Mouse (Mus musculus) myocyte (in vitro differentiated cells): Measurements from ENCODE around the gene Dnajc1. TPM values are rescaled to one million over a fixed set of nuclear protein-coding genes. Genes with fewer than 3 reads are reported as not detected.

Source experiments
- H3K27me3 ChIP-seq: one replicate; pipeline ENCODE4 v1.6.1; 2011; ENCODE audit not compliant: control insufficient read depth, insufficient read depth, insufficient read length
- H3K36me3 ChIP-seq: one replicate; pipeline ENCODE4 v1.6.1; 2011; ENCODE audit not compliant: control insufficient read depth, insufficient read depth
- H3K4me2 ChIP-seq: one replicate; pipeline ENCODE4 v1.6.1; 2011; ENCODE audit warnings: low read depth, control low read depth
- H3K4me3 ChIP-seq: one replicate; pipeline ENCODE4 v1.5.1; 2011; ENCODE audit warnings: mild to moderate bottlenecking, control low read depth, moderate library complexity
- H3K79me2 ChIP-seq: one replicate; pipeline ENCODE4 v1.6.1; 2011; ENCODE audit not compliant: control insufficient read depth, insufficient read depth
- H3ac ChIP-seq: one replicate; pipeline ENCODE4 v1.6.1; 2011; ENCODE audit not compliant: control insufficient read depth, insufficient read length
- CEBPB ChIP-seq: IDR thresholded peaks from 2 replicates; pipeline ENCODE4 v1.6.1; 2011; ENCODE audit warnings: mild to moderate bottlenecking, moderate library complexity; ENCODE audit not compliant: poor library complexity, insufficient read depth, severe bottlenecking
- E2F4 ChIP-seq: IDR thresholded peaks from one replicate; pipeline ENCODE4 v1.6.1; 2011; ENCODE audit warnings: mild to moderate bottlenecking, control low read depth, moderate library complexity; ENCODE audit not compliant: insufficient read depth
- MAX ChIP-seq: IDR thresholded peaks from one replicate; pipeline ENCODE4 v1.6.1; 2011; ENCODE audit warnings: low read depth, mild to moderate bottlenecking, control low read depth
- MYOD1 ChIP-seq, 3 experiments: IDR thresholded peaks; one replicate each; pipeline ENCODE4 v1.6.1; 2011; ENCODE audit warnings: control low read depth in 2 of 3, low read depth in 2 of 3, mild to moderate bottlenecking in 2 of 3, moderate library complexity in 1 of 3; ENCODE audit not compliant: insufficient read length in 2 of 3, control insufficient read depth in 1 of 3
- MYOG ChIP-seq, 3 experiments: IDR thresholded peaks; one replicate each; pipeline ENCODE4 v1.6.1; 2011; ENCODE audit warnings: control low read depth in 2 of 3, low read depth in 2 of 3, mild to moderate bottlenecking in 2 of 3; ENCODE audit not compliant: insufficient read length in 2 of 3, control insufficient read depth in 1 of 3, insufficient read depth in 1 of 3
- POLR2A ChIP-seq: IDR thresholded peaks from one replicate; pipeline ENCODE4 v1.6.1; 2011; ENCODE audit warnings: low read depth, mild to moderate bottlenecking, control low read depth, moderate library complexity; ENCODE audit not compliant: insufficient read length
- POLR2AphosphoS2 ChIP-seq: IDR thresholded peaks from one replicate; pipeline ENCODE4 v1.6.1; 2011; ENCODE audit warnings: low read depth, control low read depth; ENCODE audit not compliant: insufficient read length
- REST ChIP-seq: IDR thresholded peaks from one replicate; pipeline ENCODE4 v1.6.1; 2011; ENCODE audit warnings: mild to moderate bottlenecking, control low read depth, moderate library complexity; ENCODE audit not compliant: insufficient read depth, insufficient read length
- SRF ChIP-seq: IDR thresholded peaks from one replicate; pipeline ENCODE4 v1.6.1; 2011; ENCODE audit warnings: low read depth; ENCODE audit not compliant: control insufficient read depth, insufficient read length
- TCF12 ChIP-seq: IDR thresholded peaks from one replicate; pipeline ENCODE4 v1.6.1; 2011; ENCODE audit warnings: mild to moderate bottlenecking, control low read depth; ENCODE audit not compliant: poor library complexity, insufficient read depth, severe bottlenecking
- TCF3 ChIP-seq: IDR thresholded peaks from one replicate; pipeline ENCODE4 v1.6.1; 2011; ENCODE audit warnings: low read depth, control low read depth; ENCODE audit not compliant: insufficient read length
- USF1 ChIP-seq: IDR thresholded peaks from one replicate; pipeline ENCODE4 v1.6.1; 2011; ENCODE audit warnings: low read depth, mild to moderate bottlenecking, control low read depth, moderate library complexity
- polyA plus RNA-seq: library from polyadenylated mRNA; unstranded; fragments of >200 nt; fragmentation: generic; extraction: Trizol; gene quantifications from one replicate; pipeline ENCODE4 v1.2.1, GENCODE M21; 2012; ENCODE audit warnings: missing spikeins

Dnajc1 gene
- polyA plus RNA-seq, 1 experiment = 9.3 TPM

DNA sequence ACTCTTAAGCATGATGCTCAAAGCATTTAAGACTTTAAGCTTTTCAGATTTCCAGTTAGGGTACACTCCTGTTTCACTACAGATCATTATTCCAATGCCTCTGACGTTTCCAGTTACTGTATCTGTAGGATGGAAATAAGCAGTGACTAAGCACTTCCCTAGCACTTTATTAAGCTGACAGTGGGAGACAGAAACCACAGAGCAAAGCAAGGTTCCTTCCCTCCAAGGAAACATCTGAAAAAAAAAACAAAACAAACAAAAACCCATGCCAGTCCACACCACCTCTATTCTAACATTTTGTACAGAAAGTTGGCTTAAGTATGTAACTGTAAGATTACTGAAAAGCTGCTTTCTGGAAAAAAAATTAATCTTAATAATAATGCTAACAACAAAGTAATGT is 130.3 kb downstream of the Dnajc1 start:
- Histone ChIP-seq H3K4me3 (no peak overlapping the region), H3K27me3 (no peaks in the 10 kb centered on the region)
- no peak for TF ChIP-seq SRF
- TF ChIP-seq CEBPB = no peak

DNA sequence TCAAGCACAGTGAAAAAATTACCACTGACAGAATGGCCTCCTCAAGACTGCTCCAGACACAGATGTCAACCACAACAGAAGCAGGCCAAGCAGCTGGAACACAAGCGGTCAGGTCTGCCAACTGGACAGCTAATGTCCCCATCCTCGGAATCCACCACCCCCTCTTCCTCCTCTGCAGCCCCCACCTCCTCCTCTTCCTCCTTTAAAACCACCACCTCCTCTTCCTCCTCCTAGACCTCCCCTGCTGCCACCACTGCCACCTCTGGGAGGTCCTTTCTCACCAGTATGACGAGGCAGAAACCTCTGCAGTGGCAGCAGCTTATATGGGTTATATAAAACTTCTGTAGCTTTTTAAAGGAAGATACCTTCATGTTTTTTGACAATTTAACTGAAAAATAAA is 143.4 kb downstream of the Dnajc1 start:
- peaks cover 10% of the 10 kb centered on the region for H3K36me3 ChIP-seq
- H3ac ChIP-seq = no peak overlapping the region
- TF ChIP-seq MYOG (IDR thresholded peaks at IDR 0.05; ENCODE audit: control insufficient read depth in 1 of 3, insufficient read depth in 1 of 3, insufficient read length in 2 of 3, low read depth in 2 of 3) (no peak), USF1 (no peak), POLR2A (no peak)

More for the DNA sequence above, 130.3 kb downstream of the Dnajc1 start:
- no peaks in the 10 kb centered on the region for H3K79me2 ChIP-seq
- no peak overlapping the region for H3ac ChIP-seq
- H3K4me2 ChIP-seq = peak overlapping the region; percentile 18
- H3K36me3 ChIP-seq = no peaks in the 10 kb centered on the region

DNA sequence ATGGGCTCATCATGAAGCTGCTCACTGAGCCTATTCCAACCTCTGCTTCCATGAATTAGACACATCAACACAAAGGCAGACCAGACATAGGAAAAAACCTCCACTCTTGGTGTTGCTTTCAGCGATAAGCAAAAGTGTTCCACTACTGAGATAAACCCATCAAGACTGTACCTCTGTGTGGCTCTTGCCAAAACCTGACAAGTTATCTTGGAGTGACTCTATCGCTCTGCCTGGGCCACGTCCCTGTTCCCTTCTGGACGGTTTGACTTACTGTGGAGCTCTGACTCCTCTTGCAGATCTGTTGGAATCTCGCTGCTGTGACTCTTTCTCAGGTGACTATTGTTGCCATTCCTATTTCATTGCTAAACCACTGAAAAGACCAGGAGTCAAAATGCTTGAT is 157.1 kb downstream of the Dnajc1 start:
- Histone ChIP-seq H3K4me3 (no peak overlapping the region), H3K27me3 (no peaks in the 10 kb centered on the region), H3ac (no peak overlapping the region), H3K36me3 (no peaks in the 10 kb centered on the region), H3K4me2 (no peak overlapping the region), H3K79me2 (no peaks in the 10 kb centered on the region)
- TF ChIP-seq MYOG (IDR thresholded peaks at IDR 0.05; ENCODE audit: control insufficient read depth in 1 of 3, insufficient read depth in 1 of 3, insufficient read length in 2 of 3, low read depth in 2 of 3) (no peak), POLR2AphosphoS2 (no peak), SRF (no peak), REST (no peak), TCF12 (no peak), MAX (no peak), MYOD1 (IDR thresholded peaks at IDR 0.05; ENCODE audit: control insufficient read depth in 1 of 3, insufficient read length in 2 of 3, low read depth in 2 of 3) (no peak), USF1 (no peak), E2F4 (no peak), TCF3 (no peak), POLR2A (no peak), CEBPB (no peak)

More for the DNA sequence above, 143.4 kb downstream of the Dnajc1 start:
- Histone ChIP-seq H3K27me3 (no peaks in the 10 kb centered on the region), H3K4me2 (no peak overlapping the region), H3K79me2 (no peaks in the 10 kb centered on the region), H3K4me3 (no peak overlapping the region)

DNA sequence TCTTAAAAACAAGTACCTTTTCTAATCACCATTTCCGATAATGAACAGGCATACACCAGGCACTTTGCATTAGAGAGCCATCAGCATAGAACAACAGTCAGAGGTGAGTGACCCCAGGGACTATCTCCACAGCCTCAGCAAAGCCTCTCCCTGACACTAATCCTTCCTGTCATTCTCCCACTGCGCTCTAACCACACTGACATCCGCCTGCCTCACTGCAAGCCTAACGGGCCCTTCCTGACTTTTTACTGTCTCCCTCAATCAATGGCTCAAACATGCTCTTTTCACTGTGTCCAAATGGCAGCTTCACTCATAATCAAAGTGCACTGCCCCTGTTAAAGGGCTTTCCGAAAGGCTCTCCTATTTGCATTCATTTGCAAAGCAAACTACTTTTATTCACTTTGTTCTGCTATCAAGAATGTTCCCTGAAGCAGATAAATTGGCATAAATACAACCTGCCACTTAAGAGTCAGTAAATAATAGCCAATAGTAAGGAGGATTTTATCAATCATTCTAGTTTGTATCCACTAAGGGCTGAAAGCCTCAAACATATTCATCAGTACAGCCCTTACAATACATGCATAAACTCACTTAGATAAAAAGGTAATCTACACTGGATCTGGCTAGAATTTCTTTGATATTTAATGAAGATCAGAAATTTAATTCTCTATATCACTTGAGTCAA is 159.6 kb downstream of the Dnajc1 start:
- Histone ChIP-seq H3K4me3 (no peak overlapping the region), H3ac (no peak overlapping the region), H3K4me2 (no peak overlapping the region), H3K79me2 (no peaks in the 10 kb centered on the region), H3K27me3 (no peaks in the 10 kb centered on the region), H3K36me3 (no peaks in the 10 kb centered on the region)
- TF ChIP-seq MYOG (IDR thresholded peaks at IDR 0.05; ENCODE audit: control insufficient read depth in 1 of 3, insufficient read depth in 1 of 3, insufficient read length in 2 of 3, low read depth in 2 of 3) (no peak), CEBPB (no peak), TCF3 (no peak), E2F4 (no peak), POLR2AphosphoS2 (no peak), REST (no peak), SRF (no peak), MYOD1 (IDR thresholded peaks at IDR 0.05; ENCODE audit: control insufficient read depth in 1 of 3, insufficient read length in 2 of 3, low read depth in 2 of 3) (no peak), USF1 (no peak), POLR2A (no peak), TCF12 (no peak), MAX (no peak)

DNA sequence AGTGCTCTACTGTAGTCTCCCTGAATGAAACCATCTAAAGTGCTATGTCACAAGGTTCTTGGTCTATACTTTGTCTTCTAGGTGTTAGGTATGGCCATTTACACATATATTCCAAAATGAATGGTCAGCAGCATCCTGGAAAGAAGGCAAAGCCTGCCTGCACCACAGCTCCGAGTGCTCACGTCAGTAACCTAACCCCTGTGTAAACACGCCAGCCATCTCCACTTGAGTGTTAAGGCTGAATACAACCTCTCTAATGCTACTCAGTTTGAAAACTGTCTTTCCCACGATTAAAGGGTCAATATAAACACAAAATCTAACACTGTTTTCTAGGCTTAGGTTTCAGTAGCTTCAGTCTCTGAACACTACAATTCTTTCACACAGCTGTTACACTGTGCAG is 161.5 kb downstream of the Dnajc1 start:
- no peak overlapping the region for H3K4me2 ChIP-seq
- H3K79me2 ChIP-seq = no peaks in the 10 kb centered on the region
- TF ChIP-seq E2F4 (no peak), MYOD1 (IDR thresholded peaks at IDR 0.05; ENCODE audit: control insufficient read depth in 1 of 3, insufficient read length in 2 of 3, low read depth in 2 of 3) (no peak), POLR2A (no peak), MAX (no peak), REST (no peak), SRF (no peak), TCF3 (no peak), MYOG (IDR thresholded peaks at IDR 0.05; ENCODE audit: control insufficient read depth in 1 of 3, insufficient read depth in 1 of 3, insufficient read length in 2 of 3, low read depth in 2 of 3) (no peak), USF1 (no peak), CEBPB (no peak), POLR2AphosphoS2 (no peak), TCF12 (no peak)
- no peaks in the 10 kb centered on the region for H3K27me3 ChIP-seq
- H3K36me3 ChIP-seq = no peaks in the 10 kb centered on the region
- no peak overlapping the region for H3ac ChIP-seq
- no peak overlapping the region for H3K4me3 ChIP-seq
